Mouse (Mus musculus): ENCODE measurements around the gene Ifna15. TPM values are rescaled to one million over a fixed set of nuclear protein-coding genes. Genes with fewer than 3 reads are reported as not detected.

Ifna15 gene
- total and polyA plus RNA-seq, 3 experiments, result not detected

DNA sequence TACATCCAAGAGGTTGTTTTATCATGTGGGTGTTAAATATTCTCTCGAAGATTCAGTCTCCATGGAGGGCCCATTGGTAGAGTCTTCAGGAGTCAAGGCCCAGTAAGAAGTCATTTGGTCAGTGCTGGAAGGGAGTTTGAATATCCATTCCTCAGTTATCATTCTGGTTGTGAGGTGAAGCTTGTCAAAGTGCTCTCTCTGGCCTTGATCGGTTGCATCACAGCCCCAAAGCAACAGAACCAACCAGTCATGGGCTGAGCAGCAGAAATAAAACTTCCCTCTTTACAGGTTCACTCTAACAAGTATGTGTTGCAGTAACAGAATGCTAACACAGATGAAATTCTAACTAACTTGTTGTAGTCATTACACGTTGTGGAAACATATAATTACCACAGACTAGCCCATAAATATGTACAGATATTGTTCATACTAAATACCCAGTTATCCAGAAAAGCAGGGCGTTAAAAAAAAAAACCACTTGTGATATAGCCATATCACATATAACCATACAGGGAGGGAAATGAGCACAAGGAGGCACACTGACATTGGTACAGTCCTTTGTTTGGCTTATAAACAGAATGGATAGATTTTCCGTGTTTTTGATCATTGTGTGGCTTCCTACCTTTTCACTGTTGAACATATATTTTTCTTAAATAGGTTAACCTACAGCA lies 31.5 kb downstream of the Ifna15 start:
- Histone ChIP-seq H3K36me3 (replicated peaks in 1 of 2; ENCODE audit: control insufficient read depth in 1 of 2, insufficient read depth in 1 of 2, low read length in 1 of 2) (no peaks in the 10 kb centered on the region), H3K4me1 (ENCODE audit: control insufficient read depth in 1 of 2, insufficient read depth in 2 of 2) (peaks cover 0 to 10% of the 10 kb centered on the region in 2 experiments; a peak in 2 of 4 replicates), H3K9ac (ENCODE audit: insufficient read depth, low read depth) (no peak overlapping the region), H3K9me3 (replicated peaks; ENCODE audit: low read length) (no peaks in the 10 kb centered on the region), H3K4me3 (replicated peaks in 1 of 3; ENCODE audit: low read depth in 2 of 3, low read length in 2 of 3, poor library complexity in 1 of 3) (no peak overlapping the region), H3K79me2 (replicated peaks; ENCODE audit: control insufficient read depth, extremely low read depth, insufficient read depth, poor library complexity, severe bottlenecking) (no peaks in the 10 kb centered on the region), H3K27me3 (replicated peaks) (no peaks in the 10 kb centered on the region), H3K4me2 (ENCODE audit: insufficient read depth, low read depth, poor library complexity, severe bottlenecking) (no peak overlapping the region), H3K27ac (ENCODE audit: insufficient read depth, low read depth) (no peak overlapping the region)
- in situ Hi-C loops (cut with MboI; ENCODE audit: low pct_ligation_motif_present, low pct_unique_long_range_greater_than_20kb, low sequenced_read_pairs), result loop anchor here (25.0 kb wide), 3 partner anchors 164 to 739 kb away; no protein-coding TSS in a partner anchor
- DNase-seq (ENCODE audit: extremely low read depth), result no peak
- no peak for TF ChIP-seq TCF12 (IDR thresholded peaks at IDR 0.05; ENCODE audit: low read depth, low read length)
- no peak for TF ChIP-seq POLR2A (IDR thresholded peaks at IDR 0.05; ENCODE audit: low read depth, low read length)
- dilution Hi-C loops (cut with MboI; ENCODE audit: extremely low pct_ligation_motif_present, extremely low pct_unique_long_range_greater_than_20kb, low sequenced_read_pairs), result no loop called here

DNA sequence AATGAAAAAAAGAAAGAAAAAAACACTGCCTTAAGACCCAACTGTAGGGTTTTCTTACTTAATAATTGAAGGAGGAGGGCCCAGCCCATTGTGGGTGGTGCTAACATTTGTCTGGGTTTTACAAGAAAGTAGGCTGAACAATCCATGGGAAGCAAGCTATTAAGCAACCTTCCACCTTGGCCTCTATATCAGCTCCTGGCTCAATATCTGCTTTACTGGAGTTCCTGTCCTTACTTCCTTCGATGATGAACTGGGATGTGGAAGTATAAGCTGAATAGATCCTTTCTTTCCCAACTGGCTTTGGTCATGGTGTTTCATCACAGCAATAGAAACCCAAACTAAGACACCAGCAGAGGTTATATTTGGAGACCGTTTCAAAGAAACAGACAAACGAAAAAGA lies 32.7 kb downstream of the Ifna15 start:
- in situ Hi-C loops (cut with MboI; ENCODE audit: low pct_ligation_motif_present, low pct_unique_long_range_greater_than_20kb, low sequenced_read_pairs), result loop anchor here (25.0 kb wide), 3 partner anchors 163 to 738 kb away; no protein-coding TSS in a partner anchor
- Histone ChIP-seq H3K4me1 (ENCODE audit: control insufficient read depth in 1 of 2, insufficient read depth in 2 of 2) (peaks cover 0 to 10% of the 10 kb centered on the region in 2 experiments; a peak in 2 of 4 replicates), H3K79me2 (replicated peaks; ENCODE audit: control insufficient read depth, extremely low read depth, insufficient read depth, poor library complexity, severe bottlenecking) (no peaks in the 10 kb centered on the region), H3K27ac (ENCODE audit: insufficient read depth, low read depth) (no peak overlapping the region), H3K9me3 (replicated peaks; ENCODE audit: low read length) (no peaks in the 10 kb centered on the region), H3K4me3 (replicated peaks in 1 of 3; ENCODE audit: low read depth in 2 of 3, low read length in 2 of 3, poor library complexity in 1 of 3) (no peak overlapping the region), H3K27me3 (replicated peaks) (no peaks in the 10 kb centered on the region), H3K4me2 (ENCODE audit: insufficient read depth, low read depth, poor library complexity, severe bottlenecking) (no peak overlapping the region), H3K36me3 (replicated peaks in 1 of 2; ENCODE audit: control insufficient read depth in 1 of 2, insufficient read depth in 1 of 2, low read length in 1 of 2) (no peaks in the 10 kb centered on the region), H3K9ac (ENCODE audit: insufficient read depth, low read depth) (no peak overlapping the region)
- DNase-seq (ENCODE audit: extremely low read depth), result no peak
- dilution Hi-C loops (cut with MboI; ENCODE audit: extremely low pct_ligation_motif_present, extremely low pct_unique_long_range_greater_than_20kb, low sequenced_read_pairs), result no loop called here
- no peak for TF ChIP-seq ZNF384 (IDR thresholded peaks at IDR 0.05; ENCODE audit: low read depth, low read length)
- no peak for TF ChIP-seq NELFE (IDR thresholded peaks at IDR 0.05; ENCODE audit: low read depth, low read length)
- TF ChIP-seq TCF12 (IDR thresholded peaks at IDR 0.05; ENCODE audit: low read depth, low read length), result no peak
- no peak for TF ChIP-seq E2F4 (IDR thresholded peaks at IDR 0.05; ENCODE audit: insufficient replicate concordance, low read depth, low read length)
- TF ChIP-seq ELF1 (IDR thresholded peaks at IDR 0.05; ENCODE audit: low read depth, low read length), result no peak

DNA sequence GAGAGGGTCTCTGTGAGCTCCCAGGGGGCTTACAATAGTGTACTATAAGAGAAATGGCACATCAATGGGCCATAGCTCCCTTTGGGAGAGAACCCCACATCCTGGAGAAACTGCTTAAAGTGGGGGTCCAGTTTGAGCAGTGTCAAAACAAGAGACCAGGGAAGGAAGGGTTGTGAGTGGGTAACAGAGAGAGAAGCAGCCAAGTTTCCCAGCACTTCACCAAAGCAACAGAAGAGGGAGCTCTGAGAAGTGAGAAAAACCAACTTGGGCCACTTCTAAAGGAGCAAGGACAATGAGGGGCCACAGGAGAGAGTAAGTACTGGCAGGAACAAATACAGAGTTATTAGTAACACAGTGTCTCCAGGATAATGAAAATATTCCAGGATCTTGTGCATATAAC lies 34.8 kb downstream of the Ifna15 start:
- Histone ChIP-seq H3K9ac (ENCODE audit: insufficient read depth, low read depth) (no peak overlapping the region), H3K9me3 (replicated peaks; ENCODE audit: low read length) (no peaks in the 10 kb centered on the region), H3K27me3 (replicated peaks) (no peaks in the 10 kb centered on the region), H3K79me2 (replicated peaks; ENCODE audit: control insufficient read depth, extremely low read depth, insufficient read depth, poor library complexity, severe bottlenecking) (no peaks in the 10 kb centered on the region), H3K27ac (ENCODE audit: insufficient read depth, low read depth) (no peak overlapping the region), H3K36me3 (replicated peaks in 1 of 2; ENCODE audit: control insufficient read depth in 1 of 2, insufficient read depth in 1 of 2, low read length in 1 of 2) (no peaks in the 10 kb centered on the region), H3K4me2 (ENCODE audit: insufficient read depth, low read depth, poor library complexity, severe bottlenecking) (no peak overlapping the region), H3K4me3 (replicated peaks in 1 of 3; ENCODE audit: low read depth in 2 of 3, low read length in 2 of 3, poor library complexity in 1 of 3) (no peak overlapping the region), H3K4me1 (ENCODE audit: control insufficient read depth in 1 of 2, insufficient read depth in 2 of 2) (peaks cover 0 to 15% of the 10 kb centered on the region in 2 experiments; a peak in 2 of 4 replicates)
- in situ Hi-C loops (cut with MboI; ENCODE audit: low pct_ligation_motif_present, low pct_unique_long_range_greater_than_20kb, low sequenced_read_pairs) (no loop called here), dilution Hi-C loops (cut with MboI; ENCODE audit: extremely low pct_ligation_motif_present, extremely low pct_unique_long_range_greater_than_20kb, low sequenced_read_pairs) (no loop called here)
- no peak for DNase-seq (ENCODE audit: extremely low read depth)
- TF ChIP-seq ZKSCAN1 (IDR thresholded peaks at IDR 0.05; ENCODE audit: borderline replicate concordance, low read depth, low read length) (no peak), CTCF (conservative IDR thresholded peaks at IDR 0.05 in 1 of 2, IDR thresholded peaks at IDR 0.05 in 1 of 2; ENCODE audit: low read depth in 2 of 2, low read length in 2 of 2) (peak; percentile 31 to 67; a peak in 3 of 4 replicates), RAD21 (IDR thresholded peaks at IDR 0.05; ENCODE audit: low read depth, low read length) (peak; percentile 52), TBP (conservative IDR thresholded peaks at IDR 0.05; ENCODE audit: low read depth, low read length) (no peak), MYC (IDR thresholded peaks at IDR 0.05; ENCODE audit: low read depth, low read length) (no peak), SMC3 (IDR thresholded peaks at IDR 0.05; ENCODE audit: low read depth, low read length) (peak; percentile 60), NRF1 (IDR thresholded peaks at IDR 0.05; ENCODE audit: low read depth, low read length) (no peak), IRF4 (IDR thresholded peaks at IDR 0.05; ENCODE audit: low read depth, low read length) (no peak), MAFK (IDR thresholded peaks at IDR 0.05; ENCODE audit: insufficient replicate concordance, low read length) (no peak), KAT2A (IDR thresholded peaks at IDR 0.05; ENCODE audit: insufficient replicate concordance, low read length) (no peak)

All from CH12.LX (cell line).